Mouse (Mus musculus) heart, postnatal 25 days (tissue): ENCODE results near the gene Lbh. TPM values are rescaled to one million over a fixed set of nuclear protein-coding genes. Genes with fewer than 3 reads are reported as not detected.

ENCODE experiments used
- DNase-seq: peaks from one replicate; pipeline ENCODE4 v3.0.0; 2022; ENCODE audit warnings: low spot score
- intact Hi-C: fragments of 180-260 bp; cut with DNase I; formaldehyde crosslinking; loops from one replicate; pipeline ENCODE4 v1.15.1; 2025
- total RNA-seq, 2 experiments: library from RNA; stranded (reverse); gene quantifications; 2 replicates each; pipeline ENCODE4 v1.2.3; 2021

Lbh gene
- total RNA-seq, 2 experiments from 2014 or later, result 390 to 430 TPM

GRCm38 (mm10) chr17:72966091-72966531, 48.0 kb downstream of the Lbh start:
- intact Hi-C loops, result no loop called here
- DNase-seq, result no peak

GRCm38 (mm10) chr17:72966878-72967277, 48.8 kb downstream of the Lbh start:
- DNase-seq, result no peak

GRCm38 (mm10) chr17:72967371-72968175, 49.5 kb downstream of the Lbh start:
- no peak for DNase-seq
- intact Hi-C loops, result no loop called here

More at GRCm38 (mm10) chr17:72966878-72967277, 48.8 kb downstream of the Lbh start:
- intact Hi-C loops, result no loop called here

GRCm38 (mm10) chr17:72968666-72969065, 50.6 kb downstream of the Lbh start:
- intact Hi-C loops, result no loop called here
- DNase-seq, result no peak

- intact Hi-C loops, result loop anchor here (5.0 to 10.0 kb wide), 3 partner anchors 33 to 324 kb away; no protein-coding TSS in a partner anchor
Observed at GRCm38 (mm10) chr17:72970631-72971161, 52.6 kb downstream of the Lbh start.

GRCm38 (mm10) chr17:72973041-72973440, 54.9 kb downstream of the Lbh start:
- intact Hi-C loops, result loop anchor here (5.0 to 10.0 kb wide), 3 partner anchors 36 to 322 kb away; no protein-coding TSS in a partner anchor
- DNase-seq, result no peak

More at GRCm38 (mm10) chr17:72970631-72971161, 52.6 kb downstream of the Lbh start:
- DNase-seq, result no peak

- intact Hi-C loops, result loop anchor here (1.0 to 10.0 kb wide), 2 partner anchors 46 to 318 kb away; no protein-coding TSS in a partner anchor
- peak; percentile 65 for DNase-seq
Observed at GRCm38 (mm10) chr17:72976258-72977231, 58.4 kb downstream of the Lbh start.

GRCm38 (mm10) chr17:72977616-72978015, 59.5 kb downstream of the Lbh start:
- DNase-seq, result no peak
- intact Hi-C loops, result loop anchor here (2.0 to 10.0 kb wide), 2 partner anchors 97 to 317 kb away; no protein-coding TSS in a partner anchor

- intact Hi-C loops, result no loop called here
- DNase-seq, result no peak
Observed at GRCm38 (mm10) chr17:72982156-72982555, 64.1 kb downstream of the Lbh start.

- intact Hi-C loops, result no loop called here
- DNase-seq, result no peak
Observed at GRCm38 (mm10) chr17:72983471-72983870, 65.4 kb downstream of the Lbh start.

- intact Hi-C loops, result no loop called here
- DNase-seq, result no peak
Observed at GRCm38 (mm10) chr17:72989025-72989424, 70.9 kb downstream of the Lbh start.

Other genes starting within 250 kb of the Lbh start
- 10 to 100 TPM; 37.7 TPM for gene Ypel5, start 81.9 kb upstream of the Lbh start, total RNA-seq
- gene Lclat1, start 189.7 kb downstream of the Lbh start, total RNA-seq, result 100 to 1,000 TPM; 107 to 116 TPM